Mouse (Mus musculus) urinary bladder, postnatal 25 days (tissue): ENCODE results near the gene Arhgap31.
A peak's percentile ranks its signal among the peaks of the same experiment; 100 is the strongest.

Experiments used
- DNase-seq: peaks from one replicate; pipeline ENCODE4 v3.0.0; 2022; ENCODE audit warnings: low spot score

The Arhgap31 gene

DNA sequence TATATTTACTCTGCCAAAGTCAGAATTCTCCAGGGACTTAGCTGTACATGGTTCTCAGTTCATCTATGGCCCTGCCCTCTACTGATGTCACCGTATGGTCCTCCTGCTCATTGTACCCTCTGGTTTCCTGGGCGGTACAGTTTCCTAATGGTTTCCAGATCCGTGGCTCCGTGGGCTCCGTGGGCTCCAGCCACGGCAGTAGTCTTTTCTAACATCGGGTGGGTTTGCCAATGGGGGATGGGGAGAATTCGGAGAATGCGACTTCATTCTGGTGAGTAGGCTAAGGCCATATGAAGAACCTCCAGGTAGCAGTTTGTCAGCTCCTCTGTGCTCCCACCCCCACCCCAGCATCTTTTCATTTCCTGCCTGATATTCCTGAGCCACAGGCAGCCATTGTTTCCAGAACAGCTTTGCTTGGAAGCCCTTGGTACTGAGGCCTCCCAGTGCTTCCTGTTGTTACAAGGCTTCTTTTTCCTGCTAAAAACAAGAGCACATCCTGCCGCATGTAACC, 61.3 kb downstream of the Arhgap31 start:
- DNase-seq = no peak

DNA sequence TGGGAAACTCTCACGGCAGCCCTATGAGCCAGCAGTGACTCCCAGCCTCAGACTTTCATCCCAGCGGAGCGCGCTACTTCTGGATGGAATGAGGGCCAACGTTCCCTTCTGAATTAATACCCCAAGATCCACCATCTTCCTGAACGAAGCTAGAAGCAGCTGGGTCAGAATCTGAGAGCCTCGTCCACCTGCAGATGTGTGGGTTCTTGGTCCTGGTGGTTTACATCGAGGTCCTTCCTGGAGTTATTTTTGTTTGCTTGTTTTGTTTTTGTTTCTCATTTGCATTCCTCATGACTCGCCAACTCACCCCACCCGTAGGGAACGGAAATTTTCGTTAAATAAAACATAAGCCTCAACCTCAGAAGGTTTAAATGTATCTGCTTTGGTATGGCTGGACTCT, 61.8 kb downstream of the Arhgap31 start:
- no peak for DNase-seq

GRCm38 (mm10) chr16:38649431-38649827, 63.6 kb downstream of the Arhgap31 start:
- no peak for DNase-seq

DNA sequence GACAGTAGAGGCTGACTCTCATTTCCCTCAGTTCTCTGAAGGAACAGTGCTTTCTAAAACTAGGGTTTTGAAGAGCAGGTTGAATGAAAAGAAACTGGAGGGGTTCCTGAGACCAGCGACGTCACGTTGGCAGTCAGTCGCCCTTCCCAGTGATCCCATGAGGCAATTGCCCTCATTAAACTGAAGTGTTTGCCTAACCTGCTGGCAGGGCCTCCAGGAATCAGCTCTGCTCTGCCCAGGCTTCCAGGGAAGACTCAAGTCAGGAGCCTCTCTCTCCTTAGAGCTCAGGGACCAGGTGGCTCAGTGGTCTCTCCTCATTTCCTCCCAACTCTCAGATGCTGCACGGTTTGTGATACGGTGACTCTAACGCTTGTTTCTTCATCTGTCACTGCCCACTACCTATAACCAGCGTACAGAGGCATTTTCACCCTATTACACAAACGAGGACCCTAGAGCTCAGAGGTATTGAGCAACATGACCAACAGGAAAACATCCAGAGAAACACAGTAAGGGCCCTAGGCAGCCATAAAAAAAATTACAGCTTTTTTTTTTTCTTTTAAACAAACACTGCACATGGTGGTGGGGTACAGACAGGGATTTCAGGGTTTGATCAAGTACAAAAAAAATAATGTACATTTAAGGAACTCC, 64.2 kb downstream of the Arhgap31 start:
- DNase-seq = no peak

DNA sequence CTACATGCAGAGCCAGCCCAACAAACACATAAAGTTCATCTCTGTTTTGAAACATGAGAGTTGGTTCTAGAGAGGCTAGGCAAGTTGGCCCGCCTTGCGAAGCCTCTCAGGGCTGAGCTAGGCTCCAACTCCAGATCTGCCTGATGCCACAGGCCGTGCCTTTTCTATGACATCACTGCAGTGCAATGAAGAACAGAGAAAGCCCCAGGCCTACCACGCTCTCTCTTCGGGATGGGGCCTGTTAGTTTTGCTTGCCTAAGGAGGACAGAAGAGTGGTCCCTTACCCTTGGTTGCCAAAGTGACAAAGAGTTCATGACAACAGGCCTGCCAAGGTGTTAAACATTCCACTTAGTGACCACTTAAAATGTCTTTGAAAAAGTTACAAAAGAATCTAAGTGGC, 64.9 kb downstream of the Arhgap31 start:
- DNase-seq = no peak

- no peak for DNase-seq
Measured at GRCm38 (mm10) chr16:38644455-38644854, 68.6 kb downstream of the Arhgap31 start.

DNA sequence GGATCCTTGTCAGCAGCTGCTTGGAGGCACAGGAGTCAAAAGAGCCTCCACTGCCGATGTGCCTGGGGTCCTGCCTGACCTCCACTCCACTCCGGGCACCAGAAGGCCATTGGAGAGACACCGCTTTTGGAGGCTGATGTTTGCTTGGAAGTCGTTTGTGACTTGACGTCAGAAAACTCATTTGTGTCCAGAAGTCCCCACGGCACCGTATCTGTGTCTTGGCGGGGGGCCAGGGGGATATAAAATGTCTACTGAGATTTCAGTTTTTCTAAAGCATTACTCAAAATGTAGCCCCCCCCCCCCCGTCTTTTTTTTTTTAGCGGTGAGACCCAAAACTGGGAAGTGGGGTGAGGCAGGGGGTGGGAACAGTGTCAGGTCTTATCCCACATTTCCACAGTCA, 76.0 kb downstream of the Arhgap31 start:
- DNase-seq = no peak

GRCm38 (mm10) chr16:38636682-38637081, 76.4 kb downstream of the Arhgap31 start:
- no peak for DNase-seq

DNA sequence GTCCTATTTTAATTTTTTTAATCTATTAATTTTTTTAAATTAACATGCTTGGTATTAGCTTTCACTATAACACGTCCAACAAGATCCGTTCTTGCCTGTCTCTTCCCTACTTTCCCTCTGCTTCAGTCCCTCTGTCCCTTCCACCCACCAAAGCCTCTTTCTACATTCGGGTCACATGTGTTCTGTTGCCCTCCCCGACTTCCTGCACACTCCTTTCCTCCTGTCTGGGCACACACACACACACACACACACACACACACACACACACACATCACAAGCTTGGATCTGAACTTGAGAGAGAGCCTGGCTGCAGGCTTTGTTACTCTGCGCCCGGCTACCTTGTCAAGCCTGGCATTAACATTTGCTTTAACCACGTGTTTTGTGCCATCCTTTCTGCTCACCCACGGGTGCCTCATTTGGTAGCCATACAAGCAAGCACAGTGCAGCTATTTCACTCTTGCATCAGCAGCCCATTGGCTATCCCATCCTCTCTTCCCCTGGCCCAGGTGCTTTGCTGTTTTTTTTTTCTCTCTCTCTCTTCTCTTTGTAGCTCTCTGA, 77.2 kb downstream of the Arhgap31 start:
- DNase-seq = no peak

- DNase-seq = peak; percentile 51
Measured at GRCm38 (mm10) chr16:38632147-38632546, 80.9 kb downstream of the Arhgap31 start.

GRCm38 (mm10) chr16:38625811-38626369, 87.2 kb downstream of the Arhgap31 start:
- no peak for DNase-seq

DNA sequence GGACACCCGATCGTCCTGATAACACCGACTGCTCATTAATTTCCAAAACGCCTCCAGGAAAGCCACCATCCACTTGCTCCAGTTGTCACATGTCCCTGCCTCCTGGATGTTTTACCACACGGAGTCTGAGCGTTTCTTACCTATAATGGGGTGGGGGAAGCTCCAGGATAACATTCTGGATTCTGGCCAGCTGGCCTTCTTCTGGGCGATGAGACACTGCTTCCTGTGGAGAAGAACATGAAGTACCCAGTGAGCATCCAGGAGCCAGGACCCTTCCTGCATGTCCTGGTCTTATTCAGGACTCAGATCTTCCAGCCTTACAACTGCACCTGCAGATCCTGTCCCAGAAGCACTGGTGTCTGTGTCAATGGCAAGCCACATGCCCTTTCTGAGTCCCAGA, 87.7 kb downstream of the Arhgap31 start:
- DNase-seq = no peak

GRCm38 (mm10) chr16:38624303-38624702, 88.8 kb downstream of the Arhgap31 start:
- DNase-seq = no peak

- no peak for DNase-seq
Measured at GRCm38 (mm10) chr16:38622283-38622682, 90.8 kb downstream of the Arhgap31 start.

DNA sequence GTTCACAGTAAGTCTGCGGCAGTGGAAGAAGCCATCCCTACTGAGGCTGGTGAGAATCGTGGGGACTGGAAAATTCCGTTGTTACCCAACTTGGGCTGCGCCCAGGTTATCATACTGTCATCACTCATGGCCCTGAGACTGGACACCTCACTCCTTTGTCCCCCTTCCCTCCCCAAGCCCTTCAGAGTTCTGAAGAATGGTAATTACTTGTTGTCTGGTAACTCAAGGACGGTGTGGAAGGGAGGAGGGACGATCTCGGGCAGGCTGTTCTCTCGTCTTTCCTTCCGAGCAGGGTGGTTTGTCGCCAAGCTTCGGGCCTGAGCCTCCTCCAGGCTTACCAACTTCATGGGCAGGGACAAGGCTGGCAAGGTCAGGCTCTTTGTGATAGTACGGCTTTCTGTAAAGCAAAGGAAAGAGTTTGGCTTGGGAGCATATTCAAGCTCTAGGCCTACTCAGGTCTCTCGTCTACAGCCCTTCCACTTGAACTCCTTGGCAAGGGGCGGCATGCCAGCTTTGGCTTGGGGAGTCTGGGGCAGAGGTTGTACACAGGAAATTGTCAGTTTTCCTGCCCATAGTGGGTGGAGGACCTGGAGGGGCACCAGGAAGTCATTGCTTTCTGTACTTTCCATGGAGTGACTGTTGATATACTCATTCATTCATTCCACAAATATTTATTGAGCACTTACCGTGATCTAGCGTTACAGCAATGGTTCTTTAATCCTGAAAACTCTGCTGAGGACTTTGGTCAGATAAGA, 92.2 kb downstream of the Arhgap31 start:
- DNase-seq = no peak

DNA sequence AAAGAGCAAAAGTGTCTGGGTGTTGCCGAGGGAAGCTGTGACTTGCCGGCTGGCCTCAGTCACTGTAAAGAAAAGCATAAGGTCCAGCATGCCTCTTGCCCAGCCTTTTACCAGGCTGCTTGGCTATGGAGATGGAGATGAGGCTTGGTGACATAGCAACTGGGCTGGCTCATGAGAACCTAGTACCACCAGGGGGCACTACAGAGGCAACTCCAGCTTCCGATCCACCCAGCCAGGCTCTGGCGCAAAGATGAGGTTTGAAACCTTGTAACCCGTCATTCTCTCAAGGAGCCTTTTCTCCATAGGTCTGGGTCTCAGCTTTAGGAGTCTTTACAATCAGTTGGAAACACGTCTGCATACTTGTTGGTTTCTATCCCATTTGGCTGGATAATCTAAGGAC, 94.0 kb downstream of the Arhgap31 start:
- DNase-seq = peak; percentile 74

DNA sequence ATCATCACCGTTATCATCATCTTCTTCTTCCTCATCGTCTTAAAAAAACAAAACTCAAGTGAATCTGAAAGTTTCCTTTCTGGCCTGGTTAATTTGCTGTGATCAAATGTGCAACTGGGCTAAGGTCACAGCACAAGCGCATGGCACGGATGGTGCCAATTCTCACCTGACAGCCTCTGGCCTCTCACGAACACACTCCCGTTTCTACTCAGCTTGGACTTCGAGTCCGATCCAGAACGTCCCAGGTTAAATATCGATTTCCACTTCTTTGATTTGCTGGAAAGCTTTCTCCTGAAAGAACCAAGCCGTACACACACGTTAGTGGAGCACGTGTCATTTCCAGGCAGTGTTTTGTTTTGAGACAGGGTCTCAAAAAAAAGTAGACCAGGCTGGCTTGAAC, 95.1 kb downstream of the Arhgap31 start:
- DNase-seq = no peak

GRCm38 (mm10) chr16:38613646-38614045, 99.4 kb downstream of the Arhgap31 start:
- DNase-seq = no peak

- DNase-seq = no peak
Measured at GRCm38 (mm10) chr16:38612646-38613045, 100.4 kb downstream of the Arhgap31 start.

- DNase-seq = no peak
Measured at GRCm38 (mm10) chr16:38609092-38609491, 104.0 kb downstream of the Arhgap31 start.

GRCm38 (mm10) chr16:38608687-38609086, 104.4 kb downstream of the Arhgap31 start:
- DNase-seq = no peak

DNA sequence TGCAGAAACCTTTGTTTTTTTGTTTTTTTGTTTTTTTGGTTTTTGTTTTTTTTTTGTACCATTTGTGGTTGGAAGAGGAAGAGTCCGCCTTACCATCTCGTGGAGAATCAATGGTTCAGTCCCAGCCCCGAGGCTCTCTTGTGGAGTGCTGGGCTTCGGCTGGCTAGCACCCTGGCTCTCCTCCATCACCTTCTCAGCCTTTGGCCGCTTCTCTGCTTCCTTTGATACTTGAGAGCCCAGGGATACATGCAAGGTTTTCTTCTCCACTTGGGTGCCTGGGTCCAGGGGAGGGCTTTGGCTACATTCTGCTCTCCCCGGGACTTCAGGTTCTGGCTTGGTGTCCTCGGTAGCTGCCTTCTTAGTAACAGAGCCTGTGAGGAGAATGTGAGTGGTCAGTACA, 106.6 kb downstream of the Arhgap31 start:
- DNase-seq = no peak
